Mouse (Mus musculus) embryo, embryonic 9.5 days (tissue): Measurements from ENCODE around the gene Mlana.

ENCODE experiments used
- DNase-seq: peaks from one replicate; pipeline ENCODE4 v3.0.0-alpha.2; 2017; ENCODE audit errors: extremely low spot score

Mlana gene

GRCm38 (mm10) chr19:29675562-29676078 lies 22.0 kb upstream of the Mlana start:
- DNase-seq: no peak

GRCm38 (mm10) chr19:29676479-29677193 lies 21.0 kb upstream of the Mlana start:
- DNase-seq: no peak

- no peak for DNase-seq
Observed at GRCm38 (mm10) chr19:29678181-29678778, 19.3 kb upstream of the Mlana start.

GRCm38 (mm10) chr19:29680182-29681152 lies 17.2 kb upstream of the Mlana start:
- no peak for DNase-seq

- peak; percentile 67 for DNase-seq
Observed at GRCm38 (mm10) chr19:29683844-29684540, 13.6 kb upstream of the Mlana start.

- DNase-seq: no peak
Observed at GRCm38 (mm10) chr19:29695071-29695470, 2.6 kb upstream of the Mlana start.

- no peak for DNase-seq
Observed at GRCm38 (mm10) chr19:29696309-29696708, 1.3 kb upstream of the Mlana start.

GRCm38 (mm10) chr19:29696840-29697239 lies 784 bp upstream of the Mlana start:
- DNase-seq: no peak

- no peak for DNase-seq
Observed at GRCm38 (mm10) chr19:29701707-29702106, 4.1 kb downstream of the Mlana start.

GRCm38 (mm10) chr19:29704436-29704835 lies 6.8 kb downstream of the Mlana start:
- DNase-seq: no peak

- DNase-seq: no peak
Observed at GRCm38 (mm10) chr19:29707314-29707898, 9.8 kb downstream of the Mlana start.

GRCm38 (mm10) chr19:29708003-29708402 lies 10.4 kb downstream of the Mlana start:
- no peak for DNase-seq

GRCm38 (mm10) chr19:29708461-29708860 lies 10.8 kb downstream of the Mlana start:
- no peak for DNase-seq

GRCm38 (mm10) chr19:29709461-29709860 lies 11.8 kb downstream of the Mlana start:
- no peak for DNase-seq

GRCm38 (mm10) chr19:29713451-29713850 lies 15.8 kb downstream of the Mlana start:
- DNase-seq: no peak

GRCm38 (mm10) chr19:29717854-29718253 lies 20.2 kb downstream of the Mlana start:
- DNase-seq: no peak

- no peak for DNase-seq
Observed at GRCm38 (mm10) chr19:29718476-29718875, 20.9 kb downstream of the Mlana start.

- no peak for DNase-seq
Observed at GRCm38 (mm10) chr19:29735421-29735820, 37.8 kb downstream of the Mlana start.

- DNase-seq: no peak
Observed at GRCm38 (mm10) chr19:29739608-29740007, 42.0 kb downstream of the Mlana start.

- no peak for DNase-seq
Observed at GRCm38 (mm10) chr19:29740661-29741060, 43.0 kb downstream of the Mlana start.

GRCm38 (mm10) chr19:29743531-29743930 lies 45.9 kb downstream of the Mlana start:
- no peak for DNase-seq
